Mouse (Mus musculus) CD8-positive naive resting alpha-beta T cell, adult 2 months (primary cell): ENCODE data around the gene Fam13c.

Experiments used
- DNase-seq, 2 experiments: peaks; one replicate each; pipeline ENCODE4 v3.0.0; 2022; ENCODE audit warnings: low read depth in 2 of 2, low spot score in 2 of 2

Fam13c gene

DNA sequence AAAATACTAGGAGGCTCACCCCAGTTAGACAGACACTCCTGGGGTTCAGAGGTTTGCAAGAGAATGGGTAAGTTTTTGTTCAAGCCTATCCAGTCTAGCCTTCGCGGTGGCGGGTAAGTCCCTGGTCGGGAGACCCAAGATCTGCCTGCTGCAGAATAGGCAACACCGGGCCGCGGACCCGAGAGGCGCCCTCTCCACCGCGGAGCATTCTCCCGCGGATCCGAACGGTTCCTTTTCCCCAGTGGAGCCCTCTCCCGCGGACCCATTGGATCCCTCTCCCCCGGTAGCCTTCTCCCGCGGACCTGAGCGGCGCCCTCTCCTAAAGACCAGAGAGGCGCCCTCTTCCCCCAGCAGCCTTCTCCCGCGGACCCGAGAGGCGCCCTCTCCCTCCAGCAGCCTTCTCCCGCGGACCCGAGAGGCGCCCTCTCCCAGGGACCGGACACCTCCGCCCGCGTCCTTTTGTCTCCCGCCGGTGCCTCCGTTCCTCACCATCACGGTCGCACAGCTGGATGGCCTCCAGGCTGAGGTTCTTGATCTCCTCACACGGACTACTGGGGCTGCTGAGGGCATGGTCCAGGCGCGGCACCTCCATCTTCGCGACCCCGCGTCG, 158.3 kb downstream of the Fam13c start:
- no peak for DNase-seq

DNA sequence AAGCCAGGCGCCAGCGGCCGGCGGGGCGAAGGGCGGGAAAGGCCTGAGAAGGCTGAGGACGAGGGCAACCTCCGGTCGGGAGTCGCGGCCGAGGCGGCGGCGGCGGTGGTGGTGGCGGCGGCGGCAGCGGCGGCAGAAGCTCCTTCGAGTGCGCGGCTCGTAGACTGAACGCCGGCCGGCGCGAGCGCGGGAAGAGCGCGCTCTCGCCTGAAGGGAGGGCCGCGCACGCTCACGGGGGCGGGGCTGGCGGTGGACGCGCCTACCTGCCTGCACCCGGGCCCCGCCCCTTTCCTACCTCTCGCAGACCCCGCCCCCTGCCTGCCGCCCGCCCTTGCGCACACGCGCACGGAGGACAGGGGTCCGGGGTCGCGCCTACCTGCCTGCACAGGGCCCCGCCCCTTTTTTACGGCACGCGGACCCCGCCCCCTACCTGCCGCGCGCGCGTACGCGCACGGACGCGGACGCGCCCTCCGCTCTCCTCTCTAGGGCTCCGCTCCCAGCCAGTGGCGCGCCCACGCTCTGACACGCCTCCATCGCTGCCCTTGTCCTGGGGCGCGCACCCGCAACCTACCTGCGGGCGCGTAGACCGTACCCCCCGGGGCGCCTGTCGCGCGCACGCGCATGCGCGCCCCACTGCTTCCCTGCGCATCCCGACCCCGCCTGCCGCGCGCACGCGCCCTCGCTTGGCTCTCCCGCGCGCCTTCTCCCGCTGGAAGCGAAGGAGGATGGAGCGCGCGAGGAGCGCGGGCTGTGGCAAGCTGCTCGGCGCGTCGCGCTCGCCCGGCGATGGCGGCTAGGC, 159.0 kb downstream of the Fam13c start:
- DNase-seq = no peak

DNA sequence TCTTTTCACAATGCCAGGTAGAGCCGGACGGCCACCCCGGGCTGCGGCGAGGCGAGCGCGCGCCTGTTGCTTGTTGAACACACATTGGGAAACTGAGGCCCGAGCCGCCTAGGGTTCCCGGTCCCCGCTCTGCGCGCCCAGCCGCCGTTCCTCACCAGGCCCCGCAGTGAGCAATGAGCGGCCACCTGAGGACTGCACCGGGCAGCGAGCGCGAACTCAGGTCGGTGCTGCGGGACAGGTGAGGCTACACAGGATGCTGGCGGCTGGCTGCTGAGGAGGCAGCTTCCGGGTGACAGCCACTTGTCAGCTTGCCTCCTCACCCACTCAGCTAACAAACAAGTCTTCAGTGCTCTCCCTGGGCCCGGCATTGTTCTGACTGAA, 159.6 kb downstream of the Fam13c start:
- DNase-seq = no peak
